Mouse (Mus musculus) adrenal gland, postnatal 4 days (tissue): Measurements from ENCODE around the gene Pgrmc1. TPM values are rescaled to one million over a fixed set of nuclear protein-coding genes. Genes with fewer than 3 reads are reported as not detected.
"Not testable (repeated sequence)": the region's sequence is repeated elsewhere in the genome, so short reads cannot be mapped to it uniquely, and the experiment has no call there.

Experiments used
- DNase-seq, 2 experiments: peaks; one replicate each; pipeline ENCODE4 v3.0.0; 2021 to 2022; ENCODE audit warnings: low spot score in 2 of 2, mixed read lengths in 2 of 2
- long read RNA-seq, 2 experiments: library from polyadenylated mRNA; stranded (forward); transcript quantifications; one replicate each; pipeline ENCODE4 v2.0.0; 2021
- total RNA-seq, 2 experiments: library from RNA; stranded (reverse); gene quantifications; 2 replicates each; pipeline ENCODE4 v1.2.3; 2021

The Pgrmc1 gene
- total RNA-seq, result 100 to 1,000 TPM; 335 to 360 TPM
- long read RNA-seq, experiment 1, transcript Pgrmc1-201 (3 exons, 1,857 nt), result major isoform, 493 of 516 reads
- long read RNA-seq, experiment 1, partial matches to known transcripts, result 17 of 516 reads
- long read RNA-seq, experiment 1, other reads (novel, unspliced or antisense), result 6 of 516 reads
- long read RNA-seq, experiment 2, transcript Pgrmc1-201 (3 exons, 1,857 nt), result major isoform, 800 of 815 reads
- long read RNA-seq, experiment 2, partial matches to known transcripts, result 9 of 815 reads
- long read RNA-seq, experiment 2, other reads (novel, unspliced or antisense), result 6 of 815 reads

- DNase-seq, result peak; percentile 57 to 64
These were observed at the start of gene Pgrmc1 for GRCm38 (mm10) chrX:36597707-36598389. TSS of gene Pgrmc1 (plus strand) at chrX:36598206.

GRCm38 (mm10) chrX:36548798-36549197 lies 49.2 kb upstream of the Pgrmc1 start:
- no peak for DNase-seq

GRCm38 (mm10) chrX:36550906-36551305 lies 47.1 kb upstream of the Pgrmc1 start:
- DNase-seq, result no peak

DNA sequence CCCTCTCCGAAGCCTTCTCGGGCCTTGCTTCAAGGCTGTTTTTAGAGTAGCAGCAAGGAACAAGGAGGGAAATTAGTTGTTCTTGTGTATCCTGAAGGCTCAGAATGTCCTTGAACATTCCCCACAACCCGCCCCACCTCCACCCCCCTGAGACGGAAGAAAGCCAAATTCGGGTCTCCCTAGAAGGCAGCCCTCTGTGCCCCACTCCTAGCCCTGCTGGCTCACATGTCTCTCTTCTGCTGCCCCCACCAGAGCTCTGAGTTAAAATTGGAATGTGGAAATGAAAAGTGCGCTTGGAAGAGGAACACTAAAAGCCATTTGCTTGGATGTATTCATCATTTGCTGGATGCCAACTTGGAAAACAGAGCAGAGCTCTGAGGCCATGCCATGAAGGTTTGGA lies 46.7 kb upstream of the Pgrmc1 start:
- DNase-seq, result no peak

DNA sequence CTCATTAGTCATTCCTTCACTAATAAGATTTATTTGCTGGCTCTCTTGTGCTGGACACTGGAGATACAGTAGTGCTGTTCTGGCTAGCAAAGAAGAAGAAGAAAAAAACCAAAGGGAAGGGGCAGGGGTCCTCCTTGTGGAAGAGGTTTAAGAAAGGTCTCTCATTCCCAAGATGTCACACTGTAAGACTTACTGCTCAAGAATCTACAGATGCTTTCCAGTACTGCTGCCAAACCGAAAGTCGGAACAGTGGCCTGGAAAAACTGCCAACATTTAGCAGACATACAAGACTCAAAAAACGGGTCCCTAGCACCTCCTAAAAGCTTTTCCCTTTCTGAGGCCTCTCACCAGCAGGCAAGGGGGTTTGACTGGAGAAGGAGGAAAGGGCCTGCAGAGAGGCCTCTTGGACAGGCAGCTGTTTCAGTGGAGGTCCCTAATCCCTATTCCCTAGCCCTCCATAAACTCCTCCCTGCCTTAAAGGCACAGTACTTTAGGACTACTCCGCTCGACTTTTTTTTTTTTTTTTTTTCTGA lies 45.9 kb upstream of the Pgrmc1 start:
- no peak for DNase-seq

GRCm38 (mm10) chrX:36552715-36553114 lies 45.3 kb upstream of the Pgrmc1 start:
- DNase-seq, result no peak

DNA sequence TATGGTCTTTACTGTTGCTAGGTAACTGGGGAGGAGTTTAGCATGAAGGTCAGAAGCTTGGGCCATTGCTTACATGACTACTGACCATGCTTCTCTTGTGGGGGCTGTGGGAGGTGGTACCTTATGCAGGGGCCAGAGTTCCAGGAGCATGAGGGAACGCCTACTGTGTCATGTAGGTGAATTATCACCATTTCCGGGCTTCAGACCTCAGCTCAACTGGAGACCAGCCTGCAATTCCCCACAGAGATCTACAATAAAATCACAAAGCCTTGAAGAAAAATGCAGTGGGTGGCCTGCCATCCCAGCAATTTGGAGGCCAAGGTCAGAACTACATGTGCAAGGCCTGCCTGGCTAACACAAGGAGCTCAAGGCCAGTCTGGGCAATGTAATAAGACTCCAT lies 42.8 kb upstream of the Pgrmc1 start:
- DNase-seq, result not testable (repeated sequence)

GRCm38 (mm10) chrX:36560170-36560569 lies 37.8 kb upstream of the Pgrmc1 start:
- no peak for DNase-seq

DNA sequence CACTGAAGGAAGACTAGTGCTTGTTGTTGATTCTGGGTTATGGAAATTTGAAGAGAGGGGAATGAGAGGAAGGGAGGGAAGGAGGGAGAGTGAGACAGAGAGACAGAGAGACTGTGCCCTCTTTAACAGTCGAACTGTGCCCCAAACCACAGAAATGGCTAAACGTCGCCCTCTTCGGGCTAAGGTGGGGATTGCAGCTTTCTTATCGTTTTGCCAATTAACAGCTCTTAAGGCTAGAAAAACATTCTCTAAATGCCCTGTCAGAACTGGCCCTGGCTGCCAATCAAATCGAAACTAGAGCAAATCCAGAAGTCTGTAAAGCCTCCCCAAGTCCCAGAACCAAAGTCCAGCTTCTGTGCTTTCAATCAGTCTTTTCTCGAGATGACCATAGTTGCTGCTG lies 36.4 kb upstream of the Pgrmc1 start:
- DNase-seq, result peak; percentile 39 to 50

- no peak for DNase-seq
These were observed 35.9 kb upstream of the Pgrmc1 start for GRCm38 (mm10) chrX:36562079-36562478.

DNA sequence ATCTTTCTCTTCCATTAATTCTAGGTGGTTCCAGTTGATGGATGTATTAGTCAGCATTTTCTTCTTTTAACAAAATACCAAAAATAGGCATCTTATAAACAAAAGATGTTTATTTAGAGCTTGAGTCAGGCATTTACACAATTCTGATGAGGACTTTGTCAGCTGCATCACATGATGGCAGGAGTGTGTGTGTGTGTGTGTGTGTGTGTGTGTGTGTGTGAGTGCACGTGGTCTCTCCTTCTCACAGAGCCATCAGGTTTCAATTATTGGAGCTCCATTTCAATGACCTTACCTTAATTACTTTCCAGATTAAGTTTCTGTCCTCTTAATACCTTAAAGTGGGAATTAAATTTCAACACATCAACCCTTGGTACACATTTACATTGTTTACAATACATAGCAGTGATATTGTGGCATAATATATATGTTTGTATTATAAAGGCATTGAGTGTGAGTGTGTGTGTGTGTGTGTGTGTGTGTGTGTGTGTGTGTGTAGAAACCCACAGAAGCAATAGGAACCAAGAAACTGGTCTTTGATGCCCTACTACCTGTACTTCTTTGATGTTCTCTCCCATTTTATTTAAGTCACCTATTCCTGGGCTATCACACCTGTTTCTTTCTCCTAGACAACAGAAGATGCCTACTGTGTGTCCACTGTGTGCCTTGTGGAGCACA lies 11.2 kb upstream of the Pgrmc1 start:
- no peak for DNase-seq

DNA sequence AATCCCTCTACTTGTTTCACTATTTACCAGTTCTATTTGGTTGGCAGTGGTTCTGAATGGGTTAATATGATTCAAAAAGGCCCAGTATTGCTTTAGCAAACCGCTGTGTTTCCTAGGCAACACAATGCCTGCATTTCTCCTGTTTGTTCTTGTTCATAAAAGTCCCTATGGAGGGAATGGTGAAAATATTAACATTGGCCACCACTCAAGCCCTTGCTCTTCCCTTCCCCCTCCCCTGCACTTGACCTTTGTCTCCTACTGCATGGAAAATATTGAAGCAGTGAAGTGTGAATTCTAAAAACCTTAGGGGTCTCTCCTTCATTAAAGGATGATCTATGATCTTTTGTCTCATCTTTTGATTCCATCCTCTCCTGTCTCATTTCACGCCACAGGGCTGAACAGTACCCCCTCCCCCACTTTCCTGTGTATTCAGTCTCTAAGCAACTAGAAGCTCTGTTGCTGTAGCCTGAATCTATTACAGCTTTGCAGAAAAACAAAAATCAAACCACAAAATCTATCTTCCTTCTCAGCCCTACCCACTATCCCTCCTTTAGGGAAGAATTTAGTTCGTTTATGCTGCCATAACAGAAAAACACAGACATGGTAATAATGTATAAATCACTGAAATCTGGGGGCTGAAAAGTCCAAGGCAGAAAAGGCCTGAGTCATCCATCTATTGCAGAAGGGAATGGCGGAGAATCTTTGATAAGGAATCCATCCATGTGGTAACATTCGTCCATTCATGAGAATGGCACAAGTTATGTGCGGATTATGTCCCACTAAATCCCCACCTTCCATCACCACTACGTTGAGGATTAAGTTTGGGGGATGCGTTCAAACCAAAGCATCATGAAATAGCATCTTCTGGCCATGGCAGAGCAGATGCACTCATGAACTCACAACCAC lies 10.4 kb upstream of the Pgrmc1 start:
- no peak for DNase-seq

DNA sequence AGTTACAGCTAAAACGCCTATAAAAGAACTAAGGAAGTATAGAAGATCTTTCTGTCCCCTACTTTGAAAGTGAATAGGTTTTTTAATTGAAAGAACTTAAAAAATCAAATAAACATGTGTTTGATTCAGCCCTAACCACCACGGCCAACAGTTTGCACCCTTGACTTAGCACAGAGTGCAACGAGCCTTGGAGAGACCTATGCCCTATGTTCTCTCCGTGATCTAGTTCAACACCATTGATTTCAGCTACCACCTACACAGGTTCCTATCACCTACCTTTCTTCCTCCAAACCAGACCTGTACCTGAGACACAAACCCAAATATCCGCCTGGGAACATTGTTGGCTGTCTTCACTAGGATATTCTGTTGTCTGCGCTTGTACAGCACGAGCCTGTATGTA lies 7.7 kb upstream of the Pgrmc1 start:
- DNase-seq, result no peak

DNA sequence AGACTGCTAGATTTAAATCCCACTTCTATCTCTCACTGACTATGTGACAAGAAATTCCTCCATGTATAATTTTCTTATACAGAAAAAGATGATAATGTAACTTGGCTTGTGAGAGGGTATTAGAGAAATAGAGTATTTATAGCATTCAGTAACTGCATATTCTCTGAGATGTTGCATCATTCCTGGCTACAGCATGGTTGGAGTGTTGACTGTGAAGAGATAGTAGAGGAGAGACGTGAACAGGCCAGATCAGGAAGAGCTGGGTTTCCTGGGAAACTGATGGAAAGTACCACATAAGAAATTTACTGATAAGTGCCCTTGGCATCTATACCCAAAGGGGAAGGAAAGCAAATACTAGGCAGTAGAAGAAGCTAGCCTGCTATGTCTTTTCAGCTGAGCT lies 6.9 kb upstream of the Pgrmc1 start:
- DNase-seq, result no peak

- no peak for DNase-seq
These were observed 6.5 kb upstream of the Pgrmc1 start for GRCm38 (mm10) chrX:36591539-36591938.

GRCm38 (mm10) chrX:36595247-36595646 lies 2.8 kb upstream of the Pgrmc1 start:
- DNase-seq, result no peak

DNA sequence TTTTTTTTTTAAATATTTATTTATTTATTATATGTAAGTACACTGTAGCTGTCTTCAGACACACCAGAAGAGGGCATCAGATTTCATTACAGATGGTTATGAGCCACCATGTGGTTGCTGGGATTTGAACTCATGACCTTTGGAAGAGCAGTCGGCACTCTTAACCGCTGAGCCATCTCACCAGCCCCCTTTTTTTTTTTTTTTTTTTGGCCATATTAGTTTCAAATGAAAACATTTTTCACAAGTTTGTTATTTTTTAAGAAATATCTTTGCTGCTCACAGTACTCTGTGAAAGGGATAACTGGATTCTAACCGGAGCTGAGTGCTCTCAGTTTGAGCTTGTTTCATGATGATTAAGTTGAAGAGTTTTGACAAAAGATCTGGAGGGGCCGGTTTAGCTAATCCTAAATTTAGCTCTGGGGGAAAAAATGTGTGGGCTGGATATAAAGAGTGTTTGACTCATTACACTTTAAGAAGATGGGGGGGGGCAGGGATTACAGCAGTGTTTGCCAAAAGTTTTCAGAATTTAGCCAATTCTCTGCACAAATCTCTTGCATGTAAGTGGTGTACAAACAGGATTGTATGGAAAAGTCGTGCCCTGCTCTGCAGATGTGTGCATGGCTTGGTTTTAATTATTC lies 1.4 kb upstream of the Pgrmc1 start:
- DNase-seq, result not testable (repeated sequence)

- DNase-seq, result peak in 1 of 2 experiments; percentile 2
These were observed 394 bp downstream of the Pgrmc1 start for GRCm38 (mm10) chrX:36598390-36598810.

- DNase-seq, result no peak
These were observed 897 bp downstream of the Pgrmc1 start for GRCm38 (mm10) chrX:36598861-36599344.

DNA sequence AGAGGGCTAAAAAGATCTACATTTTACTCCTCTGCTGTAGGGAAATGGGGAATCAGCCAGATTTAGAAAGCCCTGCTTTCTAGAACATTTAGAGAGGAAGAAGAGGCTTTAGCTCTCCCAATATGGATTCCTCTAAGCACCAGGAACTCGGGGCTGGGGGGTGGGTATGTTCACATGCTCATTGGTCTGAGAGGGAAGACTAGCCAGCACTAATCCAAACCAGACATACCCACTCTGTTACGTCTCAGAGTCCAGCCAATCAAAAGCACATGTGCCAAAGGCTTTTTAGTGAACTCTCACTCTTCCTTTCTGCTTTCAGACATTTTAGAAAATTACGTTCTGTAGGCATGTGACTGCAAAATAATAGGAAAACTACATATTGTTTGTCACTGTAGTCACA lies 1.6 kb downstream of the Pgrmc1 start:
- DNase-seq, result no peak
